Mouse (Mus musculus): ENCODE results near the gene Rpp14. TPM values are rescaled to one million over a fixed set of nuclear protein-coding genes. Genes with fewer than 3 reads are reported as not detected.

The Rpp14 gene
- polyA plus RNA-seq, 1 experiment from 2014 or later = 71.6 TPM

- no peak for ATAC-seq (ENCODE audit: low FRiP score, low TSS enrichment)
- no peak overlapping the region for H3K27ac ChIP-seq (ENCODE audit: low read depth, low read length)
- no peak overlapping the region for H3K4me2 ChIP-seq (replicated peaks; ENCODE audit: low read depth, low read length)
- no peaks in the 10 kb centered on the region for H3K36me3 ChIP-seq (ENCODE audit: control insufficient read depth, insufficient read depth, low read length)
- WGBS = 86% methylated on average over 12 of the region's 12 CpGs
- H3K4me3 ChIP-seq (ENCODE audit: low read length) = no peak overlapping the region
- H3K9ac ChIP-seq (ENCODE audit: low read depth, low read length) = no peak overlapping the region
- no peaks in the 10 kb centered on the region for H3K27me3 ChIP-seq (ENCODE audit: control insufficient read depth, insufficient read depth, low read length)
- H3K4me1 ChIP-seq (ENCODE audit: control insufficient read depth, insufficient read depth, low read length) = no peaks in the 10 kb centered on the region
- no peaks in the 10 kb centered on the region for H3K9me3 ChIP-seq (ENCODE audit: control insufficient read depth, low read length)
These were observed 39.1 kb upstream of the Rpp14 start for GRCm38 (mm10) chr14:8040911-8041678.

DNA sequence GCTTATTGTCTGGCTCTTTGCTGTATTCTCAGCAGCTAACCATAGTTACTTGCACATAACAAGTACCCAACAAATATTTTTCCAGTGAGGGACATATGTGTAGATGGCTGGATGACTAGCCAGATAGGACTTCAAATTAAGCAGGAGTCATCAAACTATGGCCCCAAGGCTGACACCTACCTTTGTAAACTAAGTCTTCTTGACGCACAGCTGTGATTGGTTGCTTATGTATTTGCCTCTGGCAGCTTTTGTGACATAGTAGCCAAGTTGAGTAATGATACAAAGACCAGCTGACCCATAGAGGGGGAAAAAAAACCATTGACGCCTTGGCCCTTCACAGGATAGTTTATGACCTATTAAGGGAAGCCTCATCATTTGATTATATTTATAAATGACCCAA lies 38.0 kb upstream of the Rpp14 start:
- Histone ChIP-seq H3K9ac (ENCODE audit: low read depth, low read length) (no peak overlapping the region), H3K27me3 (ENCODE audit: control insufficient read depth, insufficient read depth, low read length) (no peaks in the 10 kb centered on the region), H3K27ac (ENCODE audit: low read depth, low read length) (no peak overlapping the region), H3K4me3 (ENCODE audit: low read length) (no peak overlapping the region), H3K4me2 (replicated peaks; ENCODE audit: low read depth, low read length) (no peak overlapping the region), H3K9me3 (ENCODE audit: control insufficient read depth, low read length) (no peaks in the 10 kb centered on the region), H3K4me1 (ENCODE audit: control insufficient read depth, insufficient read depth, low read length) (no peaks in the 10 kb centered on the region), H3K36me3 (ENCODE audit: control insufficient read depth, insufficient read depth, low read length) (no peaks in the 10 kb centered on the region)
- 87% methylated on average over 2 of the region's 2 CpGs for WGBS
- ATAC-seq (ENCODE audit: low FRiP score, low TSS enrichment) = no peak

DNA sequence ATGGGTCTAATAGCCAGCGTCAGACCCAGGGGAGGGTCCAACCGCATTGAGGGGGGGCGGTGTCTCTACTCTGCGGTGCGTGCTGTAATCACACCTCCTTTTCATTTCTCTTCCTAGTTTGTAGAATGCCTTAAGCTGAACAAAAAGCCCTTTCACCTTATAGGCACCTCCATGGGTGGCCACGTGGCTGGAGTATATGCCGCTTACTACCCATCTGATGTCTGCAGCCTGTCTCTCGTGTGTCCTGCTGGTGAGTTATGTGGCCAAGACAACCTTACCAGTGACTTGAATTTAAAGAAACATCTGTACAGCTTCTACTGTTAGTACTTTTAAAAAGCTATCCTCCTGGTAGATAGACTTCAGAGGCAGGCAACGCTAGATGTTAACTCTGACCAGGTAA lies 37.6 kb upstream of the Rpp14 start:
- 95% methylated on average over 9 of the region's 9 CpGs for WGBS
- Histone ChIP-seq H3K4me1 (ENCODE audit: control insufficient read depth, insufficient read depth, low read length) (no peaks in the 10 kb centered on the region), H3K9me3 (ENCODE audit: control insufficient read depth, low read length) (no peaks in the 10 kb centered on the region), H3K4me2 (replicated peaks; ENCODE audit: low read depth, low read length) (no peak overlapping the region), H3K4me3 (ENCODE audit: low read length) (no peak overlapping the region), H3K9ac (ENCODE audit: low read depth, low read length) (no peak overlapping the region), H3K27ac (ENCODE audit: low read depth, low read length) (no peak overlapping the region), H3K36me3 (ENCODE audit: control insufficient read depth, insufficient read depth, low read length) (peaks cover under 1% of the 10 kb centered on the region; the same call in 1 of the 2 replicates), H3K27me3 (ENCODE audit: control insufficient read depth, insufficient read depth, low read length) (no peaks in the 10 kb centered on the region)
- ATAC-seq (ENCODE audit: low FRiP score, low TSS enrichment) = no peak

- Histone ChIP-seq H3K27ac (ENCODE audit: low read depth, low read length) (no peak overlapping the region), H3K4me1 (ENCODE audit: control insufficient read depth, insufficient read depth, low read length) (no peaks in the 10 kb centered on the region), H3K9me3 (ENCODE audit: control insufficient read depth, low read length) (no peaks in the 10 kb centered on the region), H3K27me3 (ENCODE audit: control insufficient read depth, insufficient read depth, low read length) (no peaks in the 10 kb centered on the region), H3K4me2 (replicated peaks; ENCODE audit: low read depth, low read length) (no peak overlapping the region), H3K9ac (ENCODE audit: low read depth, low read length) (no peak overlapping the region), H3K36me3 (ENCODE audit: control insufficient read depth, insufficient read depth, low read length) (peaks cover 3% of the 10 kb centered on the region; the same call in 1 of the 2 replicates), H3K4me3 (ENCODE audit: low read length) (no peak overlapping the region)
- no peak for ATAC-seq (ENCODE audit: low FRiP score, low TSS enrichment)
- 68% methylated on average over 8 of the region's 8 CpGs for WGBS
These were observed 35.8 kb upstream of the Rpp14 start for GRCm38 (mm10) chr14:8044330-8044729.

- no peaks in the 10 kb centered on the region for H3K27me3 ChIP-seq (ENCODE audit: control insufficient read depth, insufficient read depth, low read length)
- no peak overlapping the region for H3K9ac ChIP-seq (ENCODE audit: low read depth, low read length)
- no peaks in the 10 kb centered on the region for H3K9me3 ChIP-seq (ENCODE audit: control insufficient read depth, low read length)
- H3K4me2 ChIP-seq (replicated peaks; ENCODE audit: low read depth, low read length) = no peak overlapping the region
- WGBS = 84% methylated on average over 6 of the region's 6 CpGs
- H3K36me3 ChIP-seq (ENCODE audit: control insufficient read depth, insufficient read depth, low read length) = peaks cover 3% of the 10 kb centered on the region; the same call in 1 of the 2 replicates
- H3K4me1 ChIP-seq (ENCODE audit: control insufficient read depth, insufficient read depth, low read length) = no peaks in the 10 kb centered on the region
- H3K4me3 ChIP-seq (ENCODE audit: low read length) = no peak overlapping the region
- H3K27ac ChIP-seq (ENCODE audit: low read depth, low read length) = no peak overlapping the region
- ATAC-seq (ENCODE audit: low FRiP score, low TSS enrichment) = no peak
These were observed 35.4 kb upstream of the Rpp14 start for GRCm38 (mm10) chr14:8044786-8045185.

DNA sequence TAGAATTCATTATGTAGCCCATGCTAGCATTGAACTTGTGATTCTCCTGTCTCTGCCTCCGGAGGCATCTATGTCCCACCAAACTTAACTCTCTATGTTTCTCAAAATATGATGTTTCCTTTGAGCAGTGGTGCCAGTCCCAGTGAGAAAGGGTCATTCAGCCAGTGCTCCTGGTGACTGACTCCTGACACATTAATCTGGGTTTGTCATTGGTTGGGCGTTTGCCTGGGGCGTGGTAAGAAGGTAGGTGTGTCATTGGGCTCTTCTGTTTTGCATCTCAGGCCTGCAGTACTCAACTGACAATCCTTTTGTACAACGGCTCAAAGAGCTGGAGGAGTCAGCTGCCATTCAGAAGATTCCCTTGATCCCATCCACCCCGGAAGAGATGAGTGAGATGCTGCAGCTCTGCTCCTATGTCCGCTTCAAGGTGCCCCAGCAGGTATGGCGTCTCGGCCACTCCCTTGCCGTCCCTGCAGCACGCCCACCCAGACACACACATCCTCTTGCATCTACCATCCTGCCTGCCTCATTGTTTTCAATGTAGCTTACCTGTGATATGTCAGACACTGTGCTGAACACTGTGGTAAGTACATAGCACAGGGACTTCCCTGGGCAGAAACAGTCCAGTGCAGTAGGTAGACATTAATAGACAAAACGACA lies 34.9 kb upstream of the Rpp14 start:
- ATAC-seq (ENCODE audit: low FRiP score, low TSS enrichment) = no peak
- H3K9ac ChIP-seq (ENCODE audit: low read depth, low read length) = no peak overlapping the region
- peaks cover 7% of the 10 kb centered on the region; the same call in 1 of the 2 replicates for H3K36me3 ChIP-seq (ENCODE audit: control insufficient read depth, insufficient read depth, low read length)
- H3K9me3 ChIP-seq (ENCODE audit: control insufficient read depth, low read length) = no peaks in the 10 kb centered on the region
- H3K4me1 ChIP-seq (ENCODE audit: control insufficient read depth, insufficient read depth, low read length) = no peaks in the 10 kb centered on the region
- H3K4me3 ChIP-seq (ENCODE audit: low read length) = no peak overlapping the region
- no peak overlapping the region for H3K27ac ChIP-seq (ENCODE audit: low read depth, low read length)
- no peaks in the 10 kb centered on the region for H3K27me3 ChIP-seq (ENCODE audit: control insufficient read depth, insufficient read depth, low read length)
- 87% methylated on average over 11 of the region's 11 CpGs for WGBS
- no peak overlapping the region for H3K4me2 ChIP-seq (replicated peaks; ENCODE audit: low read depth, low read length)

GRCm38 (mm10) chr14:8046839-8047238 lies 33.3 kb upstream of the Rpp14 start:
- Histone ChIP-seq H3K9ac (ENCODE audit: low read depth, low read length) (no peak overlapping the region), H3K4me3 (ENCODE audit: low read length) (no peak overlapping the region), H3K36me3 (ENCODE audit: control insufficient read depth, insufficient read depth, low read length) (peaks cover 7% of the 10 kb centered on the region; the same call in 1 of the 2 replicates), H3K4me2 (replicated peaks; ENCODE audit: low read depth, low read length) (no peak overlapping the region), H3K27ac (ENCODE audit: low read depth, low read length) (no peak overlapping the region), H3K9me3 (ENCODE audit: control insufficient read depth, low read length) (no peaks in the 10 kb centered on the region), H3K4me1 (ENCODE audit: control insufficient read depth, insufficient read depth, low read length) (no peaks in the 10 kb centered on the region), H3K27me3 (ENCODE audit: control insufficient read depth, insufficient read depth, low read length) (no peaks in the 10 kb centered on the region)
- ATAC-seq (ENCODE audit: low FRiP score, low TSS enrichment) = no peak
- 94% methylated on average over 6 of the region's 6 CpGs for WGBS

DNA sequence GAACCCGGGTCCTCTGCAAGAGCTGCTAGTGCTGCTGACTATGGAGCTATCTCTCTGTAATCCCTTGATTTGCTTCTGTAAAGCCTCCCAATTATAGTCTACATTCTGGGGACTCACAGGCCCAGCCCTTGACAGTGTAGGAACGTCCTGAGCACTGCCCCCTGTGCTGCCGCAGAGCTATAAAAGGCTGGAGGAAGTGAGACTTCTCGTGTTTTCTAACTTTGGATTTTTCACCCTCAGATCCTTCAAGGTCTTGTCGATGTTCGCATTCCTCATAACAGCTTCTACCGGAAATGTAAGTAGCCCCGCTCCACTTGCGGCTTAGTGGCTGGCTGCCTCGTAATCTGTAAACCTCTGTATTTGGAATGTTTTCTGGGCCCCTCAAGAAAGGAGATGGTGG lies 30.8 kb upstream of the Rpp14 start:
- peaks cover 7% of the 10 kb centered on the region; the same call in 1 of the 2 replicates for H3K36me3 ChIP-seq (ENCODE audit: control insufficient read depth, insufficient read depth, low read length)
- ATAC-seq (ENCODE audit: low FRiP score, low TSS enrichment) = no peak
- 89% methylated on average over 10 of the region's 10 CpGs for WGBS
- H3K4me2 ChIP-seq (replicated peaks; ENCODE audit: low read depth, low read length) = no peak overlapping the region
- no peak overlapping the region for H3K9ac ChIP-seq (ENCODE audit: low read depth, low read length)
- H3K9me3 ChIP-seq (ENCODE audit: control insufficient read depth, low read length) = no peaks in the 10 kb centered on the region
- no peaks in the 10 kb centered on the region for H3K4me1 ChIP-seq (ENCODE audit: control insufficient read depth, insufficient read depth, low read length)
- no peak overlapping the region for H3K27ac ChIP-seq (ENCODE audit: low read depth, low read length)
- H3K4me3 ChIP-seq (ENCODE audit: low read length) = no peak overlapping the region
- H3K27me3 ChIP-seq (ENCODE audit: control insufficient read depth, insufficient read depth, low read length) = no peaks in the 10 kb centered on the region

DNA sequence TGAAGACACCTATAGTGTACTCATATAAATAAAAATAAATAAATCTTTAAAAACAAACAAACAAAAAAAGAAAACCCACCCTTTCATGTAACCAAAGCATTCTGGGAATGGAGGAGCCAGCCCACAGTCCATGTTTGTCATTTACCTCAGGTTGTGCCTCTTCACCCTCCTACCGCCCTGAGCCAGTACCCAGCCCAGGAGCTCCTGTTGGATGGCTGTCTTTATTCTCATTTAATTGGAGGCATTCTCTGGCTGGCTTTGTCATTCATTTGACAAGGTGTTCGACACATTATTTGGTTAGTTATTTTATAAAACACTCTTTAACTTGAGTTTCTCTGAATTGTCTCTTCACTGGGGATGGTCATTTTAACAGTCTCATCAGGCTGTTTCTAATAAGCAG lies 28.3 kb upstream of the Rpp14 start:
- Histone ChIP-seq H3K9me3 (ENCODE audit: control insufficient read depth, low read length) (no peaks in the 10 kb centered on the region), H3K4me2 (replicated peaks; ENCODE audit: low read depth, low read length) (no peak overlapping the region), H3K9ac (ENCODE audit: low read depth, low read length) (no peak overlapping the region), H3K36me3 (ENCODE audit: control insufficient read depth, insufficient read depth, low read length) (peaks cover 7% of the 10 kb centered on the region; the same call in 1 of the 2 replicates), H3K27me3 (ENCODE audit: control insufficient read depth, insufficient read depth, low read length) (no peaks in the 10 kb centered on the region), H3K4me3 (ENCODE audit: low read length) (no peak overlapping the region), H3K27ac (ENCODE audit: low read depth, low read length) (no peak overlapping the region), H3K4me1 (ENCODE audit: control insufficient read depth, insufficient read depth, low read length) (no peaks in the 10 kb centered on the region)
- 93% methylated on average over 2 of the region's 2 CpGs for WGBS
- no peak for ATAC-seq (ENCODE audit: low FRiP score, low TSS enrichment)
